Mouse (Mus musculus) forebrain, embryonic 15.5 days (tissue): ENCODE data around the gene Spp1. TPM values are rescaled to one million over a fixed set of nuclear protein-coding genes. Genes with fewer than 3 reads are reported as not detected.
"Not testable (repeated sequence)": the region's sequence is repeated elsewhere in the genome, so short reads cannot be mapped to it uniquely, and the experiment has no call there.

Experiments
- ATAC-seq: fragments of 200-750 bp; cut with Nextera tagmentation; replicated peaks from 2 replicates; pipeline ENCODE4 v1.8.0; 2017; ENCODE audit warnings: mild to moderate bottlenecking, moderate TSS enrichment, moderate library complexity
- H3K27ac ChIP-seq: fragments of 300-500 bp; sonication (generic); replicated peaks from 2 replicates; pipeline ENCODE4 v1.5.1; 2015; ENCODE audit warnings: mild to moderate bottlenecking, inconsistent platforms
- H3K27me3 ChIP-seq: fragments of 300-500 bp; sonication (generic); 2 replicates; pipeline ENCODE4 v1.6.1; 2015; ENCODE audit warnings: inconsistent platforms
- H3K36me3 ChIP-seq: fragments of 300-500 bp; sonication (generic); 2 replicates; pipeline ENCODE4 v1.6.1; 2015; ENCODE audit warnings: mild to moderate bottlenecking, inconsistent platforms
- H3K4me1 ChIP-seq: fragments of 300-500 bp; sonication (generic); 2 replicates; pipeline ENCODE4 v1.6.1; 2015; ENCODE audit warnings: inconsistent platforms
- H3K4me2 ChIP-seq: fragments of 300-500 bp; sonication (generic); replicated peaks from 2 replicates; pipeline ENCODE4 v1.6.1; 2015; ENCODE audit warnings: mild to moderate bottlenecking, inconsistent platforms
- H3K4me3 ChIP-seq: fragments of 300-500 bp; sonication (generic); 2 replicates; pipeline ENCODE4 v1.5.1; 2015; ENCODE audit warnings: mild to moderate bottlenecking, inconsistent platforms
- H3K9ac ChIP-seq: fragments of 300-500 bp; sonication (generic); replicated peaks from 2 replicates; pipeline ENCODE4 v1.6.1; 2015; ENCODE audit warnings: mild to moderate bottlenecking, inconsistent platforms
- H3K9me3 ChIP-seq: fragments of 300-500 bp; sonication (generic); 2 replicates; pipeline ENCODE4 v1.6.1; 2016; ENCODE audit warnings: inconsistent platforms
- WGBS: fragments of 180-500 bp; shearing (Covaris S2); methylation state at CpG from one replicate; pipeline ENCODE4 v1.1.7; 2015; ENCODE audit warnings: mixed read lengths; 5-methylcytosine and 5-hydroxymethylcytosine counted together
- polyA plus RNA-seq: library from polyadenylated mRNA; unstranded; fragments of >200 nt; fragmentation: Nextera tagmentation; extraction: Ambion mirVana; gene quantifications from 2 replicates; pipeline ENCODE4 v1.2.1, GENCODE M21; 2015

Gene Spp1
- polyA plus RNA-seq, 1 experiment from 2014 or later, result 8.9 TPM

DNA sequence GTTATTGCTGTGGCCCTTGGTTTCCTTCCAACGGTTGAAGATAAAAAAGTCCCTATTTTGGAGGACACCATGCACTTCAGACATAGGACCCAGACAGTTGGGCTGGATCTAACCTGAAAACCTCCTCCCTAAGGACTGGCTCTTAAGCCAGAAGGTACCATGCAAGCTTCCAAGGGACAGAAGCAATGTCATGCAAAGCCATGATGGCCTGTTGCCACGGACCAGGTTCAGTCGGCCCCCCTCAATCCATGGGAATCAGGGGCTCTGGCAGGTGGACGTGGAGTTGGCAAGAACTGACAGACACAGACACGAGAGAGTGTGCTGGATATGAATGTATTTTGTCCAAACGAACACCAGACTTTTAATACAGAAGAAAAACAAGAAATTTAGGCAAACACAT, 7.5 kb downstream of the Spp1 start:
- Histone ChIP-seq H3K27me3 (no peaks in the 10 kb centered on the region), H3K9ac (no peak overlapping the region), H3K27ac (no peak overlapping the region), H3K9me3 (no peaks in the 10 kb centered on the region), H3K4me2 (no peak overlapping the region), H3K4me1 (peaks cover 3% of the 10 kb centered on the region; the same call in 1 of the 2 replicates), H3K36me3 (no peaks in the 10 kb centered on the region), H3K4me3 (no peak overlapping the region)
- ATAC-seq, result no peak
- WGBS, result 52% methylated on average over 6 of the region's 6 CpGs

DNA sequence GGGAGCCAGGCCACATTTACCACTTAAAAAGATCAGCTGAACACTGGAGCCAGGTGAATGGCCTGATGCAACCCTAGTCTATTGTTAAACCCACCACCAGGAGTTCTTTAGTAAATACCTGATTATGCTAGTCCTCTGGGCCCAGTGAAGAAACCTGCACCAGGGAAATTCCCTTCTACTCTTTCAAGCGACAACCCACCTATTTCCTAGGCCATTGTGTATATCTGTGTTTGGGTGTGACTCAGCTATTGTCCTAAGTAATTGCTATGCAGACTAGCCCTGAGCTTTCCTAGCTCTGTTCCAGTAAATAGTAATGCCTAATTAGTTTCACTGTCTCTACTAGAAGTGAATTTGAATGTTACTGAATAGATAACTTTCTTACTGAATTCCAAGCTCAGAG, 7.9 kb downstream of the Spp1 start:
- no peak for ATAC-seq
- 32% methylated on average over 1 of the region's 1 CpGs for WGBS
- H3K9me3 ChIP-seq, result no peaks in the 10 kb centered on the region
- H3K4me3 ChIP-seq, result no peak overlapping the region
- no peak overlapping the region for H3K27ac ChIP-seq
- H3K4me1 ChIP-seq, result peaks cover 3% of the 10 kb centered on the region; the same call in 1 of the 2 replicates
- no peak overlapping the region for H3K9ac ChIP-seq
- H3K4me2 ChIP-seq, result no peak overlapping the region
- no peaks in the 10 kb centered on the region for H3K27me3 ChIP-seq
- H3K36me3 ChIP-seq, result no peaks in the 10 kb centered on the region

- H3K9ac ChIP-seq, result no peak overlapping the region
- no peak overlapping the region for H3K4me3 ChIP-seq
- peaks cover 9% of the 10 kb centered on the region; the same call in 1 of the 2 replicates for H3K4me1 ChIP-seq
- H3K27ac ChIP-seq, result no peak overlapping the region
- no peaks in the 10 kb centered on the region for H3K27me3 ChIP-seq
- 5% methylated on average over 3 of the region's 3 CpGs for WGBS
- H3K9me3 ChIP-seq, result no peaks in the 10 kb centered on the region
- H3K36me3 ChIP-seq, result no peaks in the 10 kb centered on the region
- ATAC-seq, result peak; percentile 85
- H3K4me2 ChIP-seq, result no peak overlapping the region
Observed at GRCm38 (mm10) chr5:104446156-104446555, 11.2 kb downstream of the Spp1 start.

DNA sequence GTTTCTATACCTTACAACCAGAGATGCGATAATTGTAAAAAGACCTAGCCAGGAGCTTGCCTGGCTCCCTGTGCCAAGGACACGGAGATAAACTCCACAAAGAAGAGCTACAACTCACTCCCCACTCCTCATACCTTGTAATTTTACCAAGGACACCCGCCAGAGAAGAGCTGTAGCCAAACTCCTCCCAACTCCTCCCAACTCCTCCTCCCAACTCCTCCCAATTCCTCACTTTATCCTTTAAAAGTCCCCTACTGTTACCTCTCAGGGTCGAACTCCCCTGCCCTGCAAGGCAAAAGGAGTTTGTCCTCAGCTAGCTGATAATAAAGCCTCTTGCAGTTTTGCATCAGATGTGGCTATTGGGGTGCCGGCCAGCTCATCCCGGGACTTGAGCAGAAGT, 13.4 kb downstream of the Spp1 start:
- H3K4me1 ChIP-seq, H3K27me3 ChIP-seq, H3K27ac ChIP-seq, H3K9me3 ChIP-seq, H3K4me2 ChIP-seq, H3K9ac ChIP-seq, ATAC-seq, H3K36me3 ChIP-seq, H3K4me3 ChIP-seq: not testable (repeated sequence)
- WGBS, result 25% methylated on average over 6 of the region's 6 CpGs

DNA sequence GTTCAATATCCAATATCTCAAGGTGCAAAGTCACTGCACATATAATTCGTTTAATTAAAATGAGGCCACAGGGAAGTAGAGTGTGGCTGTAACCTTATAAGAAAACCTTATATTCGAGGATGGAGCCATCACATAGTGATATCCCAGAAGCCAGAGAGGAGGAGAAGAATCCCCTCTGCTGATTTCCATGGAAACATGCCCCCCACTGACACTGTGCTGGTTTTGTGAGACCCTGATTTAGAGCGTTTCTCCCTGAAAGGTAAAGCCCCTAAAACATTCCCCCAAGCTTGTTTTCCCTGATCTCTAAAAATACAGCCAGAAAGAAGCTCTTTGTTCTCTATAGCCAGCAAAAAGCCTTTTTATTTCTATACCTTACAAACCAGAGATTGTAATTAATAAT, 14.6 kb downstream of the Spp1 start:
- ATAC-seq, result no peak
- H3K36me3 ChIP-seq, result no peaks in the 10 kb centered on the region
- H3K4me3 ChIP-seq, result no peak overlapping the region
- H3K4me2 ChIP-seq, result no peak overlapping the region
- H3K27me3 ChIP-seq, result no peaks in the 10 kb centered on the region
- H3K9me3 ChIP-seq, result no peaks in the 10 kb centered on the region
- peaks cover 9% of the 10 kb centered on the region; the same call in 1 of the 2 replicates for H3K4me1 ChIP-seq
- WGBS, result 26% methylated on average over 3 of the region's 3 CpGs
- no peak overlapping the region for H3K9ac ChIP-seq
- no peak overlapping the region for H3K27ac ChIP-seq

GRCm38 (mm10) chr5:104453075-104453474, 18.2 kb downstream of the Spp1 start:
- Histone ChIP-seq H3K4me2 (no peak overlapping the region), H3K9me3 (no peaks in the 10 kb centered on the region), H3K36me3 (no peaks in the 10 kb centered on the region), H3K4me1 (peaks cover 6% of the 10 kb centered on the region; the same call in 1 of the 2 replicates), H3K9ac (no peak overlapping the region), H3K4me3 (no peak overlapping the region), H3K27ac (no peak overlapping the region), H3K27me3 (no peaks in the 10 kb centered on the region)
- ATAC-seq, result no peak
- 55% methylated on average over 1 of the region's 1 CpGs for WGBS

- H3K27ac ChIP-seq, result no peak overlapping the region
- no peak overlapping the region for H3K9ac ChIP-seq
- no peak overlapping the region for H3K4me2 ChIP-seq
- H3K36me3 ChIP-seq, result no peaks in the 10 kb centered on the region
- H3K4me1 ChIP-seq, result peaks cover 14% of the 10 kb centered on the region
- H3K4me3 ChIP-seq, result no peak overlapping the region
- no peak for ATAC-seq
- 89% methylated on average over 6 of the region's 6 CpGs for WGBS
- H3K27me3 ChIP-seq, result no peaks in the 10 kb centered on the region
- no peaks in the 10 kb centered on the region for H3K9me3 ChIP-seq
Observed at GRCm38 (mm10) chr5:104454564-104454963, 19.6 kb downstream of the Spp1 start.

DNA sequence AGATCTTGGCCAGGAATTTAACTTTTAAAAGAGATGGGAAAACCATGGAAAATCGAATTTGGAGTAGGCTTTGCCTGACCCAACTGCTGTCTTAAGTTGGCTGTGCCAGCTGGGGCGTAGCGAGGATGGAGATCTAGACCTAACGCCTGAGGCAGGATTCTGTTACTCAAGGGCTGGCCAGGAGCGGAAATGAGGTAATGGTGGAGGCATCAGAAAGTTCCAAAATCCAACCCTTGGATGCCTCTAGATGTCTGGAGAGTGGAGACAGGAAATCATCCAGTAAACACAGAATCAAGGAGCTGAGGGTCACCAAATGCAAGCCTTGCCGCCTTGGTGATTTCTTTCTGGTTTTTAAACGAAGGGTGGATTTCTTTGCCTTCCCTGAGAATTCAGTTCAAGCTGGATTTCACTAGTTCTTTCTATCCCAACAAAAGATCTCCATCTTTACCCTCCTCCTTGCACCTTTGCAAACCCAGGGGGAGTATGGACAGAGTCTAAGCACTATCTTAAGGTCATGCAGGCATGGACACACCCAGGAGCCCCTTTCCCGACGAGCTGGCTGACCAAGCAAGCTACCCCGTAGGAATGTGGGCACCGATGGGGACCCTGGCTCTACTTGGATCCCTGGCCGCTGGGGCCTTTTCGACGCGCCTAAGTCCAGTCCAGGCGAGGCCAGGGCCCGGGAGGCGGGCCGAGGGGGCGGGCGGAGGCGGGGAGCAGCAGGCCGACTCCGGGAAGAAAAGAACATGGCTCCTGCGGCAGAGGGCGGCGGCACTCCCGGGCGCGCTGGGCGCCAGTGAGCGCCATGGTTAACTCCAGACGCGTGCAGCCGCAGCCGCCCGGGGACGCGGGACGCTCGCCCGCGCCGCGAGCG, 24.2 kb downstream of the Spp1 start, which contains the start of gene Pkd2:
Pkd2 (plus strand) TSS at position 619 of the 874 bp plus-strand sequence.
- WGBS, result 12% methylated on average over 45 of the region's 46 CpGs
- no peaks in the 10 kb centered on the region; the same call in 1 of the 2 replicates for H3K36me3 ChIP-seq
- ATAC-seq, result peak; percentile 90
- H3K27ac ChIP-seq, result peak within 1 kb of the TSS; percentile 93
- H3K4me3 ChIP-seq, result peak within 1 kb of the TSS; percentile 95
- peak within 1 kb of the TSS; percentile 98 for H3K9ac ChIP-seq
- no peaks in the 10 kb centered on the region for H3K27me3 ChIP-seq
- peaks cover 23% of the 10 kb centered on the region for H3K4me1 ChIP-seq
- no peaks in the 10 kb centered on the region for H3K9me3 ChIP-seq
- H3K4me2 ChIP-seq, result peak within 1 kb of the TSS; percentile 82

GRCm38 (mm10) chr5:104459706-104460455, 25.0 kb downstream of the Spp1 start:
- Histone ChIP-seq H3K36me3 (no peaks in the 10 kb centered on the region; the same call in 1 of the 2 replicates), H3K4me3 (peak overlapping the region; percentile 95), H3K4me2 (peak overlapping the region; percentile 82), H3K4me1 (peaks cover 23% of the 10 kb centered on the region), H3K9me3 (no peaks in the 10 kb centered on the region), H3K9ac (peak overlapping the region; percentile 98), H3K27ac (peak overlapping the region; percentile 93), H3K27me3 (no peaks in the 10 kb centered on the region)
- WGBS, result under 1% methylated on average over 82 of the region's 82 CpGs
- ATAC-seq, result peak; percentile 74

GRCm38 (mm10) chr5:104460456-104460838, 25.5 kb downstream of the Spp1 start:
- H3K4me2 ChIP-seq, result peak overlapping the region; percentile 82

GRCm38 (mm10) chr5:104460856-104461255, 25.9 kb downstream of the Spp1 start:
- Histone ChIP-seq H3K4me1 (peaks cover 25% of the 10 kb centered on the region), H3K4me3 (peak overlapping the region; percentile 95), H3K4me2 (peak overlapping the region; percentile 82), H3K36me3 (peaks cover 8% of the 10 kb centered on the region), H3K9ac (no peak overlapping the region), H3K27me3 (no peaks in the 10 kb centered on the region), H3K9me3 (no peaks in the 10 kb centered on the region), H3K27ac (no peak overlapping the region)
- no peak for ATAC-seq
- WGBS, result 38% methylated on average over 6 of the region's 7 CpGs

More at GRCm38 (mm10) chr5:104460456-104460838, 25.5 kb downstream of the Spp1 start:
- H3K27me3 ChIP-seq, result no peaks in the 10 kb centered on the region
- peak overlapping the region; percentile 95 for H3K4me3 ChIP-seq
- H3K9me3 ChIP-seq, result no peaks in the 10 kb centered on the region
- WGBS, result 23% methylated on average over 3 of the region's 3 CpGs
- ATAC-seq, result no peak
- H3K4me1 ChIP-seq, result peaks cover 23% of the 10 kb centered on the region
- peak overlapping the region; percentile 93 for H3K27ac ChIP-seq
- H3K9ac ChIP-seq, result peak overlapping the region; percentile 98
- peaks cover 5% of the 10 kb centered on the region for H3K36me3 ChIP-seq

- WGBS, result 87% methylated on average over 8 of the region's 8 CpGs
Observed at GRCm38 (mm10) chr5:104465279-104465678, 30.4 kb downstream of the Spp1 start.

More at GRCm38 (mm10) chr5:104465279-104465678, 30.4 kb downstream of the Spp1 start:
- no peak overlapping the region for H3K9ac ChIP-seq
- no peak overlapping the region for H3K4me3 ChIP-seq
- H3K4me2 ChIP-seq, result no peak overlapping the region
- H3K27ac ChIP-seq, result no peak overlapping the region
- no peaks in the 10 kb centered on the region for H3K9me3 ChIP-seq
- no peak for ATAC-seq
- no peaks in the 10 kb centered on the region for H3K27me3 ChIP-seq
- peaks cover 25% of the 10 kb centered on the region for H3K36me3 ChIP-seq
- peaks cover 15% of the 10 kb centered on the region for H3K4me1 ChIP-seq
